Mouse (Mus musculus) forebrain, embryonic 15.5 days (tissue): ENCODE data around the gene Naa35. TPM values are rescaled to one million over a fixed set of nuclear protein-coding genes. Genes with fewer than 3 reads are reported as not detected.

Source experiments
- ATAC-seq: fragments of 200-750 bp; cut with Nextera tagmentation; replicated peaks from 2 replicates; pipeline ENCODE4 v1.8.0; 2017; ENCODE audit warnings: mild to moderate bottlenecking, moderate TSS enrichment, moderate library complexity
- H3K27ac ChIP-seq: fragments of 300-500 bp; sonication (generic); replicated peaks from 2 replicates; pipeline ENCODE4 v1.5.1; 2015; ENCODE audit warnings: mild to moderate bottlenecking, inconsistent platforms
- H3K27me3 ChIP-seq: fragments of 300-500 bp; sonication (generic); 2 replicates; pipeline ENCODE4 v1.6.1; 2015; ENCODE audit warnings: inconsistent platforms
- H3K36me3 ChIP-seq: fragments of 300-500 bp; sonication (generic); 2 replicates; pipeline ENCODE4 v1.6.1; 2015; ENCODE audit warnings: mild to moderate bottlenecking, inconsistent platforms
- H3K4me1 ChIP-seq: fragments of 300-500 bp; sonication (generic); 2 replicates; pipeline ENCODE4 v1.6.1; 2015; ENCODE audit warnings: inconsistent platforms
- H3K4me2 ChIP-seq: fragments of 300-500 bp; sonication (generic); replicated peaks from 2 replicates; pipeline ENCODE4 v1.6.1; 2015; ENCODE audit warnings: mild to moderate bottlenecking, inconsistent platforms
- H3K4me3 ChIP-seq: fragments of 300-500 bp; sonication (generic); 2 replicates; pipeline ENCODE4 v1.5.1; 2015; ENCODE audit warnings: mild to moderate bottlenecking, inconsistent platforms
- H3K9ac ChIP-seq: fragments of 300-500 bp; sonication (generic); replicated peaks from 2 replicates; pipeline ENCODE4 v1.6.1; 2015; ENCODE audit warnings: mild to moderate bottlenecking, inconsistent platforms
- H3K9me3 ChIP-seq: fragments of 300-500 bp; sonication (generic); 2 replicates; pipeline ENCODE4 v1.6.1; 2016; ENCODE audit warnings: inconsistent platforms
- WGBS: fragments of 180-500 bp; shearing (Covaris S2); methylation state at CpG from one replicate; pipeline ENCODE4 v1.1.7; 2015; ENCODE audit warnings: mixed read lengths; 5-methylcytosine and 5-hydroxymethylcytosine counted together
- polyA plus RNA-seq: library from polyadenylated mRNA; unstranded; fragments of >200 nt; fragmentation: Nextera tagmentation; extraction: Ambion mirVana; gene quantifications from 2 replicates; pipeline ENCODE4 v1.2.1, GENCODE M21; 2015

The Naa35 gene
- polyA plus RNA-seq, 1 experiment from 2014 or later, result 161 TPM

- 26% methylated on average over 11 of the region's 11 CpGs for WGBS
- no peak overlapping the region for H3K9ac ChIP-seq
- no peaks in the 10 kb centered on the region for H3K27me3 ChIP-seq
- H3K4me1 ChIP-seq, result no peaks in the 10 kb centered on the region
- H3K27ac ChIP-seq, result no peak overlapping the region
- peaks cover 36% of the 10 kb centered on the region for H3K36me3 ChIP-seq
- no peak overlapping the region for H3K4me3 ChIP-seq
- no peaks in the 10 kb centered on the region for H3K9me3 ChIP-seq
- ATAC-seq, result no peak
- H3K4me2 ChIP-seq, result no peak overlapping the region
These were observed 61.7 kb downstream of the Naa35 start for GRCm38 (mm10) chr13:59646674-59647244.

- Histone ChIP-seq H3K27ac (no peak overlapping the region), H3K27me3 (no peaks in the 10 kb centered on the region), H3K9ac (no peak overlapping the region), H3K4me3 (no peak overlapping the region), H3K4me2 (no peak overlapping the region), H3K9me3 (no peaks in the 10 kb centered on the region), H3K36me3 (peaks cover 31% of the 10 kb centered on the region), H3K4me1 (peaks cover 6% of the 10 kb centered on the region)
- 86% methylated on average over 6 of the region's 6 CpGs for WGBS
- ATAC-seq, result no peak
These were observed 62.4 kb downstream of the Naa35 start for GRCm38 (mm10) chr13:59647484-59647883.

- Histone ChIP-seq H3K27ac (no peak overlapping the region), H3K9ac (no peak overlapping the region), H3K27me3 (no peaks in the 10 kb centered on the region), H3K4me1 (peaks cover 17% of the 10 kb centered on the region), H3K36me3 (peaks cover 23% of the 10 kb centered on the region), H3K4me2 (no peak overlapping the region), H3K4me3 (no peak overlapping the region), H3K9me3 (no peaks in the 10 kb centered on the region)
- WGBS, result 91% methylated on average over 6 of the region's 6 CpGs
- no peak for ATAC-seq
These were observed 63.5 kb downstream of the Naa35 start for GRCm38 (mm10) chr13:59648598-59648997.

- Histone ChIP-seq H3K4me2 (no peak overlapping the region), H3K4me1 (peaks cover 17% of the 10 kb centered on the region), H3K27ac (no peak overlapping the region), H3K36me3 (peaks cover 22% of the 10 kb centered on the region), H3K4me3 (no peak overlapping the region), H3K9ac (no peak overlapping the region), H3K27me3 (no peaks in the 10 kb centered on the region), H3K9me3 (no peaks in the 10 kb centered on the region)
- no peak for ATAC-seq
- 89% methylated on average over 5 of the region's 5 CpGs for WGBS
These were observed 64.7 kb downstream of the Naa35 start for GRCm38 (mm10) chr13:59649781-59650180.

GRCm38 (mm10) chr13:59652651-59653050, 67.6 kb downstream of the Naa35 start:
- 32% methylated on average over 5 of the region's 5 CpGs for WGBS
- H3K4me1 ChIP-seq, result peaks cover 31% of the 10 kb centered on the region
- H3K4me2 ChIP-seq, result no peak overlapping the region
- H3K36me3 ChIP-seq, result peaks cover 16% of the 10 kb centered on the region
- 0 out of 2 replicates have a peak, but pooled peaks have one; percentile 44 for ATAC-seq
- H3K27me3 ChIP-seq, result no peaks in the 10 kb centered on the region
- H3K4me3 ChIP-seq, result no peak overlapping the region
- H3K27ac ChIP-seq, result peak overlapping the region; percentile 67
- H3K9me3 ChIP-seq, result no peaks in the 10 kb centered on the region
- no peak overlapping the region for H3K9ac ChIP-seq

- peak overlapping the region; percentile 67 for H3K27ac ChIP-seq
- no peak overlapping the region for H3K9ac ChIP-seq
- peaks cover 17% of the 10 kb centered on the region for H3K36me3 ChIP-seq
- H3K4me1 ChIP-seq, result peaks cover 34% of the 10 kb centered on the region
- H3K27me3 ChIP-seq, result no peaks in the 10 kb centered on the region
- no peak overlapping the region for H3K4me3 ChIP-seq
- no peaks in the 10 kb centered on the region for H3K9me3 ChIP-seq
- H3K4me2 ChIP-seq, result no peak overlapping the region
- 69% methylated on average over 3 of the region's 3 CpGs for WGBS
- no peak for ATAC-seq
These were observed 68.1 kb downstream of the Naa35 start for GRCm38 (mm10) chr13:59653136-59653535.

GRCm38 (mm10) chr13:59654465-59654864, 69.4 kb downstream of the Naa35 start:
- no peaks in the 10 kb centered on the region for H3K9me3 ChIP-seq
- no peak overlapping the region for H3K4me2 ChIP-seq
- peaks cover 9% of the 10 kb centered on the region; the same call in 1 of the 2 replicates for H3K36me3 ChIP-seq
- no peak for ATAC-seq
- peaks cover 34% of the 10 kb centered on the region for H3K4me1 ChIP-seq
- no peak overlapping the region for H3K27ac ChIP-seq
- no peak overlapping the region for H3K4me3 ChIP-seq
- H3K9ac ChIP-seq, result no peak overlapping the region
- WGBS, result 92% methylated on average over 5 of the region's 5 CpGs
- H3K27me3 ChIP-seq, result no peaks in the 10 kb centered on the region

- 91% methylated on average over 15 of the region's 15 CpGs for WGBS
- peaks cover 34% of the 10 kb centered on the region for H3K4me1 ChIP-seq
- no peaks in the 10 kb centered on the region for H3K9me3 ChIP-seq
- no peaks in the 10 kb centered on the region for H3K27me3 ChIP-seq
- H3K36me3 ChIP-seq, result peaks cover 7% of the 10 kb centered on the region; the same call in 1 of the 2 replicates
- H3K27ac ChIP-seq, result peak overlapping the region; percentile 83
- ATAC-seq, result no peak
- H3K4me3 ChIP-seq, result no peak overlapping the region
- H3K4me2 ChIP-seq, result no peak overlapping the region
- no peak overlapping the region for H3K9ac ChIP-seq
These were observed 70.8 kb downstream of the Naa35 start for GRCm38 (mm10) chr13:59655718-59656315.

- H3K27ac ChIP-seq, result peak overlapping the region; percentile 83
- H3K36me3 ChIP-seq, result peaks cover 8% of the 10 kb centered on the region; the same call in 1 of the 2 replicates
- H3K4me1 ChIP-seq, result peaks cover 34% of the 10 kb centered on the region
- H3K9ac ChIP-seq, result no peak overlapping the region
- ATAC-seq, result no peak
- no peaks in the 10 kb centered on the region for H3K9me3 ChIP-seq
- no peak overlapping the region for H3K4me2 ChIP-seq
- no peaks in the 10 kb centered on the region for H3K27me3 ChIP-seq
- no peak overlapping the region for H3K4me3 ChIP-seq
- 75% methylated on average over 10 of the region's 10 CpGs for WGBS
These were observed 71.3 kb downstream of the Naa35 start for GRCm38 (mm10) chr13:59656316-59656832.

- Histone ChIP-seq H3K27ac (peak overlapping the region; percentile 83), H3K9ac (no peak overlapping the region), H3K36me3 (peaks cover 14% of the 10 kb centered on the region; the same call in 1 of the 2 replicates), H3K9me3 (no peaks in the 10 kb centered on the region), H3K4me1 (peaks cover 33% of the 10 kb centered on the region), H3K4me3 (no peak overlapping the region), H3K27me3 (no peaks in the 10 kb centered on the region), H3K4me2 (no peak overlapping the region)
- whole genome bisulfite sequencing, result under 1% methylated on average over 4 of the region's 4 CpGs
- ATAC-seq, result 0 out of 2 replicates have a peak, but pooled peaks have one; percentile 46
These were observed 71.9 kb downstream of the Naa35 start for GRCm38 (mm10) chr13:59656975-59657388.

GRCm38 (mm10) chr13:59657781-59658180, 72.7 kb downstream of the Naa35 start:
- peaks cover 25% of the 10 kb centered on the region for H3K4me1 ChIP-seq

GRCm38 (mm10) chr13:59660371-59660770, 75.3 kb downstream of the Naa35 start:
- Histone ChIP-seq H3K9ac (no peak overlapping the region), H3K36me3 (peaks cover 31% of the 10 kb centered on the region; the same call in 1 of the 2 replicates), H3K4me1 (peaks cover 17% of the 10 kb centered on the region), H3K4me3 (no peak overlapping the region), H3K4me2 (no peak overlapping the region), H3K27ac (no peak overlapping the region), H3K9me3 (no peaks in the 10 kb centered on the region), H3K27me3 (no peaks in the 10 kb centered on the region)
- no peak for ATAC-seq
- 96% methylated on average over 3 of the region's 3 CpGs for WGBS

More at GRCm38 (mm10) chr13:59657781-59658180, 72.7 kb downstream of the Naa35 start:
- no peak for ATAC-seq
- Histone ChIP-seq H3K4me3 (no peak overlapping the region), H3K9me3 (no peaks in the 10 kb centered on the region), H3K27me3 (no peaks in the 10 kb centered on the region), H3K36me3 (peaks cover 14% of the 10 kb centered on the region; the same call in 1 of the 2 replicates), H3K4me2 (no peak overlapping the region), H3K27ac (peak overlapping the region; percentile 83), H3K9ac (no peak overlapping the region)
- 87% methylated on average over 5 of the region's 5 CpGs for WGBS
